Mouse (Mus musculus): Measurements from ENCODE around the gene Pex11b.
"Not testable (repeated sequence)": the region's sequence is repeated elsewhere in the genome, so short reads cannot be mapped to it uniquely, and the experiment has no call there.

Gene Pex11b

GRCm38 (mm10) chr3:96617941-96618340 is 17.2 kb upstream of the Pex11b start:
- DNase-seq (ENCODE audit: low spot score in 2 of 2), result no peak

- no peak for DNase-seq (ENCODE audit: low spot score in 2 of 2)
Measured at GRCm38 (mm10) chr3:96623201-96623600, 12.0 kb upstream of the Pex11b start.

GRCm38 (mm10) chr3:96629729-96630600 is 5.2 kb upstream of the Pex11b start, which contains the start of gene Rbm8a:
Gene Rbm8a (plus strand): TSS chr3:96629933.
- DNase-seq (ENCODE audit: low spot score in 2 of 2), result peak; percentile 98 to 99

GRCm38 (mm10) chr3:96632058-96632457 is 3.1 kb upstream of the Pex11b start:
- DNase-seq (ENCODE audit: low spot score in 2 of 2), result no peak

GRCm38 (mm10) chr3:96634015-96634414 is 1.2 kb upstream of the Pex11b start:
- no peak for DNase-seq (ENCODE audit: low spot score in 2 of 2)

- peak in 1 of 2 experiments; percentile 14 for DNase-seq (ENCODE audit: low spot score in 2 of 2)
Measured at GRCm38 (mm10) chr3:96635906-96636305, 730 bp downstream of the Pex11b start.

- DNase-seq (ENCODE audit: low spot score in 2 of 2), result no peak
Measured at GRCm38 (mm10) chr3:96636448-96636847, 1.3 kb downstream of the Pex11b start.

- peak; percentile 71 to 76 for DNase-seq (ENCODE audit: low spot score in 2 of 2)
Measured at GRCm38 (mm10) chr3:96639219-96639618, 4.0 kb downstream of the Pex11b start.

GRCm38 (mm10) chr3:96645018-96645649 is 10.0 kb downstream of the Pex11b start, which contains the start of gene Itga10:
Gene Itga10 (plus strand): TSS chr3:96645584.
- DNase-seq (ENCODE audit: low spot score in 2 of 2), result peak; percentile 27 to 36

GRCm38 (mm10) chr3:96647365-96647764 is 12.2 kb downstream of the Pex11b start:
- DNase-seq (ENCODE audit: low spot score in 2 of 2), result no peak

GRCm38 (mm10) chr3:96660901-96661300 is 25.7 kb downstream of the Pex11b start:
- no peak for DNase-seq (ENCODE audit: low spot score in 2 of 2)

- no peak for DNase-seq (ENCODE audit: low spot score in 2 of 2)
Measured at GRCm38 (mm10) chr3:96662731-96663316, 27.6 kb downstream of the Pex11b start.

- peak; percentile 92 to 94 for DNase-seq (ENCODE audit: low spot score in 2 of 2)
Measured at GRCm38 (mm10) chr3:96663432-96664239, 28.5 kb downstream of the Pex11b start.

- DNase-seq (ENCODE audit: low spot score in 2 of 2), result not testable (repeated sequence)
Measured at GRCm38 (mm10) chr3:96665732-96666363, 30.7 kb downstream of the Pex11b start.

GRCm38 (mm10) chr3:96666916-96667315 is 31.7 kb downstream of the Pex11b start:
- no peak for DNase-seq (ENCODE audit: low spot score in 2 of 2)

- no peak for DNase-seq (ENCODE audit: low spot score in 2 of 2)
Measured at GRCm38 (mm10) chr3:96667316-96667715, 32.1 kb downstream of the Pex11b start.

GRCm38 (mm10) chr3:96668424-96669067 is 33.4 kb downstream of the Pex11b start:
- DNase-seq (ENCODE audit: low spot score in 2 of 2), result no peak

GRCm38 (mm10) chr3:96669727-96670468 is 34.7 kb downstream of the Pex11b start, which contains the start of gene Ankrd35:
Gene Ankrd35 (plus strand): TSS chr3:96670131.
- peak; percentile 60 to 64 for DNase-seq (ENCODE audit: low spot score in 2 of 2)

GRCm38 (mm10) chr3:96671519-96671918 is 36.3 kb downstream of the Pex11b start:
- DNase-seq (ENCODE audit: low spot score in 2 of 2), result no peak

GRCm38 (mm10) chr3:96673514-96673913 is 38.3 kb downstream of the Pex11b start:
- DNase-seq (ENCODE audit: low spot score in 2 of 2), result no peak

All from right cerebral cortex, adult 2 months (tissue).